Mouse (Mus musculus) heart, postnatal 14 days (tissue): ENCODE measurements at regions not wholly inside any gene's neighbourhood (a gene's known extent, or its start where the extent isn't known, plus 50 kb on each side); places are given as distances from the start of the nearest gene placed in this dataset.
A peak's percentile ranks its signal among the peaks of the same experiment; 100 is the strongest.

Experiments used
- DNase-seq, 2 experiments: peaks; one replicate each; pipeline ENCODE4 v3.0.0; 2021 to 2022
- intact Hi-C: fragments of 180-260 bp; cut with DNase I; formaldehyde crosslinking; loops from one replicate; pipeline ENCODE4 v1.15.1; 2025

GRCm38 (mm10) chr19:51102411-51102810 is 424.0 kb upstream of the Sorcs1 start:
- intact Hi-C loops: no loop called here
- no peak for DNase-seq

- DNase-seq: no peak
- intact Hi-C loops: no loop called here
Observed at GRCm38 (mm10) chr19:51074762-51075161, 396.3 kb upstream of the Sorcs1 start.

- intact Hi-C loops: no loop called here
- no peak for DNase-seq
Observed at GRCm38 (mm10) chr19:51059961-51060665, 381.7 kb upstream of the Sorcs1 start.

GRCm38 (mm10) chr19:51043544-51043943 is 365.1 kb upstream of the Sorcs1 start:
- intact Hi-C loops: no loop called here
- DNase-seq: no peak

GRCm38 (mm10) chr19:50994471-50994870 is 316.0 kb upstream of the Sorcs1 start:
- DNase-seq: no peak

GRCm38 (mm10) chr19:50971066-50971465 is 292.6 kb upstream of the Sorcs1 start:
- intact Hi-C loops: no loop called here
- no peak for DNase-seq

More at GRCm38 (mm10) chr19:50994471-50994870, 316.0 kb upstream of the Sorcs1 start:
- intact Hi-C loops: no loop called here

- intact Hi-C loops: no loop called here
- no peak for DNase-seq
Observed at GRCm38 (mm10) chr19:50961910-50962309, 283.5 kb upstream of the Sorcs1 start.

- no peak for DNase-seq
- intact Hi-C loops: no loop called here
Observed at GRCm38 (mm10) chr19:50945006-50945405, 266.6 kb upstream of the Sorcs1 start.

- intact Hi-C loops: no loop called here
- no peak for DNase-seq
Observed at GRCm38 (mm10) chr19:50911646-50912045, 233.2 kb upstream of the Sorcs1 start.

GRCm38 (mm10) chr19:50910674-50911073 is 232.2 kb upstream of the Sorcs1 start:
- DNase-seq: no peak
- intact Hi-C loops: no loop called here

GRCm38 (mm10) chr19:50908751-50909150 is 230.3 kb upstream of the Sorcs1 start:
- intact Hi-C loops: no loop called here
- no peak for DNase-seq

GRCm38 (mm10) chr19:50893755-50894154 is 215.3 kb upstream of the Sorcs1 start:
- intact Hi-C loops: no loop called here
- no peak for DNase-seq

- intact Hi-C loops: no loop called here
- no peak for DNase-seq
Observed at GRCm38 (mm10) chr19:50872661-50873060, 194.2 kb upstream of the Sorcs1 start.

GRCm38 (mm10) chr19:50872144-50872543 is 193.7 kb upstream of the Sorcs1 start:
- DNase-seq: no peak
- intact Hi-C loops: no loop called here

GRCm38 (mm10) chr19:50854854-50855253 is 176.4 kb upstream of the Sorcs1 start:
- DNase-seq: no peak
- intact Hi-C loops: no loop called here

GRCm38 (mm10) chr19:50840499-50840898 is 162.1 kb upstream of the Sorcs1 start:
- peak; percentile 7 to 48 for DNase-seq
- intact Hi-C loops: no loop called here
